Mouse (Mus musculus): ENCODE data around the gene Immp2l. TPM values are rescaled to one million over a fixed set of nuclear protein-coding genes. Genes with fewer than 3 reads are reported as not detected.

Gene Immp2l
- polyA plus RNA-seq, 1 experiment, result 0.62 TPM

DNA sequence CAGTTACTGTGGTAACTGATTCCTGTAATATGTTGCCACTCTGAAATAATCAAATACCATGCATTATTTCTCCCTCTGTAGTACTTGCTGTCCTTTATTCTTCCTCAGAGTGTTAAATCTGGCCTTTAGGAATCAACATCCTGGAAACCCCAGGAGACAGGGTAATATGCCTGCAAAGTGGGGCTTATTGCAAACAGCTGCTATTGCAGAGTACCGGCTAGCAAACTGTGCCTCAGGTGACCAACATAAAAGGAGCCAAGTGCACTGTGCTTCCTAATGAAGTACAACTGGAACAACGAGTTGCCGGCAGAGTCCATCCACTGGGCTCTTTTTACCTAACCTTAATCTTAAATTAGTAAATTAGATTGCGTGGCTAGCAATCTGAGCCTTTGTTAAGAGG is 200.6 kb downstream of the Immp2l start:
- 0 out of 2 replicates have a peak, but pooled peaks cover 6% of the 10 kb centered on the region for H3K9me3 ChIP-seq
- no peaks in the 10 kb centered on the region for H3K4me1 ChIP-seq
- H3K36me3 ChIP-seq (replicated peaks; ENCODE audit: low read length), result no peaks in the 10 kb centered on the region
- H3K4me3 ChIP-seq (replicated peaks), result no peak overlapping the region
- TF ChIP-seq FLI1 (IDR thresholded peaks at IDR 0.05; ENCODE audit: low read length) (no peak), GATA1 (IDR thresholded peaks at IDR 0.05; ENCODE audit: borderline replicate concordance, low read length) (no peak)
- H3K27me3 ChIP-seq (replicated peaks), result no peaks in the 10 kb centered on the region

DNA sequence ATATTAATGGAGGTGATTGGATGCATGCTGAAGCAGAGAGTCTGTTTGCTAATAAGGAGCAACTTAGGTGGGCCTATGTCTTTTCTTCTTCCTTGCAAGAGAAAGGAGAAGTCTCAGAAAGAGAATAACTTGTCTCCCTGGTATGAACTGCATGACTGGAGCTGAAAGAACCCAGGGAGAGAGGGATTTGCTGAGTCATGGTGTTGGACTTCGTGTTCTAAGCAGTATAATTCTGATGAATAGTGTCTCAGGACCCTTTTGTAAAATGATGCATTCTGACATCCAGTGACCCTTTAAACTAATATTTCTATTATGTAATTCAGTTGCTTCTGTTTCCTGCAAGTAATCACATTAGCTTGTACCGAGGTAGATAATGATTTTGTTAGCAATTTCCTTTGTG is 208.1 kb downstream of the Immp2l start:
- Histone ChIP-seq H3K36me3 (replicated peaks; ENCODE audit: low read length) (no peaks in the 10 kb centered on the region), H3K27me3 (replicated peaks) (no peaks in the 10 kb centered on the region), H3K4me3 (replicated peaks) (no peak overlapping the region), H3K9me3 (no peaks in the 10 kb centered on the region), H3K4me1 (no peaks in the 10 kb centered on the region)
- no peak for TF ChIP-seq GATA1 (IDR thresholded peaks at IDR 0.05; ENCODE audit: borderline replicate concordance, low read length)

DNA sequence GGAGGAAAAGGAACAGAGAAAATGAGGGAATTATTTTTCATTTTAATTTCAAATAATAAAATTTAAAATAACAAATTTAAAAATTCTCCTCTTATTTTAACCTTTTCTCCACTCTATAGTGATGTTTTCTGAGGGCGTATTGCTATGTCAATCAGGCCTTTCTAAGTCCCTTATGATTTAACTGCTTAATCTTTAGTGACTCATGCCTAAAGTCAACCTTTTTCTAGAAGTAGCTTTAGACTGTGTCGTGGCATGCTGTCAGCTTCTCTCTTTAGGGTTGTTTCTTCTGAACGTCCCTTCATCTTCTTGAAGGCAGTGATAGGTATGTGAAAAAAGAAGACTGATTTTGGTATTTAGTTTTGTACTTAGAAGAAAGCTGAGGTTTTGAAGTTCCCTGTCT is 214.0 kb downstream of the Immp2l start:
- Histone ChIP-seq H3K4me3 (replicated peaks) (no peak overlapping the region), H3K27me3 (replicated peaks) (no peaks in the 10 kb centered on the region), H3K36me3 (replicated peaks; ENCODE audit: low read length) (no peaks in the 10 kb centered on the region), H3K9me3 (no peaks in the 10 kb centered on the region), H3K4me1 (no peaks in the 10 kb centered on the region)
- TF ChIP-seq GATA1 (IDR thresholded peaks at IDR 0.05; ENCODE audit: borderline replicate concordance, low read length), result no peak
- no peak for TF ChIP-seq FLI1 (IDR thresholded peaks at IDR 0.05; ENCODE audit: low read length)

DNA sequence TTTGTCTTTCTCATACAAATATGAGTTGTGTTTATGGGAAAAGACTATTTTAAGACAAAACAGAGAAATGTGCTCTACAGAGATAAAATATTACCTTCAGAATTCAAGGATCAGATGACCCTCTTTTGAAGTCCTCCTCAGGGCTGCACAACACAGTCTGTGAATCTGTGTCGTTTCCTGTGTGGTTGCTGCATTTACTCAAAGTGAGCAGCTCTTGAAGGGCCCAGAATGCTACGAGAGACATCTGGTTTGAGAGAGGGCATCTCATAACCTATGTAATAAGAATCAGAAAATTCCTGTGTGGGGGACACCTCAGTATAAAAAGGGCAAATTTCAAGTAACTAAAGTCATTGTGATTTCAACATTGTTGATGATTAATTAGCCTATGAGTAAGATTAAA is 217.3 kb downstream of the Immp2l start:
- Histone ChIP-seq H3K36me3 (replicated peaks; ENCODE audit: low read length) (no peaks in the 10 kb centered on the region), H3K9me3 (no peaks in the 10 kb centered on the region), H3K4me1 (no peaks in the 10 kb centered on the region), H3K27me3 (replicated peaks) (no peaks in the 10 kb centered on the region), H3K4me3 (replicated peaks) (no peak overlapping the region)
- no peak for TF ChIP-seq GATA1 (IDR thresholded peaks at IDR 0.05; ENCODE audit: borderline replicate concordance, low read length)
- no peak for TF ChIP-seq FLI1 (IDR thresholded peaks at IDR 0.05; ENCODE audit: low read length)

DNA sequence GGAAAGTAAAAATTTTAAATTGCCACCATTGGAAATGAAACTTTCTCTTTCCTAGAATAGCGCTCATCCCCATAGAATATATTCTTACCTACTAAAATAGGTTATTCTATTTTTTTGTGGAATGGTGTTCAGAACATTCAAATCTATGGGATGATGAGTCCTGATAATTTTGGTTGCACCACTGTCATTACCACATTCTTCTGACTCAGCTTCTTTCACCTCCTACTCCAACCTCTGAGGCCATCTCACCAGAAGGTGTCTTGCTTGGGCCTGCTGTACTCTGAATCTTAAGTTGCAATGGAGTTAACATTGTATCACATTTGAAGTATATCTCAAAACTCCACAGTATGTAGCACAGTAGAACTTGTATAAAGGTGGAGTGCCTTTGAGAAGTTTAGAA is 224.4 kb downstream of the Immp2l start:
- no peak for TF ChIP-seq GATA1 (IDR thresholded peaks at IDR 0.05; ENCODE audit: borderline replicate concordance, low read length)
- TF ChIP-seq FLI1 (IDR thresholded peaks at IDR 0.05; ENCODE audit: low read length), result no peak
- Histone ChIP-seq H3K27me3 (replicated peaks) (no peaks in the 10 kb centered on the region), H3K9me3 (no peaks in the 10 kb centered on the region), H3K4me3 (replicated peaks) (no peak overlapping the region), H3K4me1 (peaks cover 2% of the 10 kb centered on the region; the same call in 1 of the 2 replicates), H3K36me3 (replicated peaks; ENCODE audit: low read length) (no peaks in the 10 kb centered on the region)

DNA sequence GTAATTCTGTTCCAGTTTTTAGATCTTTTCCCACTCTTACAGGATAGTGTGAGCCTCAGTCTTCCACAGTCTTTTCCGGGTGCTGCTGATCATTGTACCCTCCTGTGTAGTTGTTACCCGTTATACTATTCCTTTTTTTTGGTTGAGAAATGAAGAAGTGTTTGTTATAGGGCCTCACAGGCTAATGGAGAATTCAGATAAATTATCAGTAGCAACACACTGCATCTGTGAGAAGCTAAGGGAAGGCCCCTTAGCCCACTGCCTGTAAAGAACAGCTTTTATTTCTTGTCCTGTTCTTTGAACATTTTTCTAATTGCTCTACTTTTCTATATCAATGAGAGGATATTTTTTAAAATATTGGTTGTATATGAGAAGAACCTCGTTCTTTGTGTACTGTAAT is 226.2 kb downstream of the Immp2l start:
- no peak for TF ChIP-seq GATA1 (IDR thresholded peaks at IDR 0.05; ENCODE audit: borderline replicate concordance, low read length)
- no peak for TF ChIP-seq FLI1 (IDR thresholded peaks at IDR 0.05; ENCODE audit: low read length)
- H3K36me3 ChIP-seq (replicated peaks; ENCODE audit: low read length), result no peaks in the 10 kb centered on the region
- H3K4me1 ChIP-seq, result peaks cover 2% of the 10 kb centered on the region; the same call in 1 of the 2 replicates
- no peaks in the 10 kb centered on the region for H3K9me3 ChIP-seq
- no peaks in the 10 kb centered on the region for H3K27me3 ChIP-seq (replicated peaks)
- H3K4me3 ChIP-seq (replicated peaks), result no peak overlapping the region

DNA sequence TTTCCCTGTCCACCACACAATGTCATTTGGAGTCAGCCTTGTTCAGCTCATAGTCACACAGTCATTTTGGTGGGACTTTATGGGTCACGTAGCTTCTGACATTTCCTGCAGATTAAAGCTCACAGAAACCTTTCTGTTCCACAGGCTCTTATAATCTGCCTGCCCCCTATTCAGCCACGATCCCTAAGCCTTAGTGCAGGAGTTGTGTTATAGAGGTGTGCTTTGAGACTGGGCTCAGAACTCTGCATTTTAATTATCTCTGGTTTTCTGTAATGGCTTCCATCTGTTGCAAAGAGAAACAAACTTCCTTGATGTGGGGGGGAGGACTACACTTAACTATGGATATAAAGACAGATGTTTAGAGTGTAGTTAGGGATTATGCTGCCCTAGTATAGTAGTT is 234.0 kb downstream of the Immp2l start:
- Histone ChIP-seq H3K27me3 (replicated peaks) (no peaks in the 10 kb centered on the region), H3K36me3 (replicated peaks; ENCODE audit: low read length) (no peaks in the 10 kb centered on the region), H3K4me3 (replicated peaks) (no peak overlapping the region), H3K4me1 (no peaks in the 10 kb centered on the region), H3K9me3 (no peaks in the 10 kb centered on the region)
- TF ChIP-seq FLI1 (IDR thresholded peaks at IDR 0.05; ENCODE audit: low read length) (no peak), GATA1 (IDR thresholded peaks at IDR 0.05; ENCODE audit: borderline replicate concordance, low read length) (no peak)

DNA sequence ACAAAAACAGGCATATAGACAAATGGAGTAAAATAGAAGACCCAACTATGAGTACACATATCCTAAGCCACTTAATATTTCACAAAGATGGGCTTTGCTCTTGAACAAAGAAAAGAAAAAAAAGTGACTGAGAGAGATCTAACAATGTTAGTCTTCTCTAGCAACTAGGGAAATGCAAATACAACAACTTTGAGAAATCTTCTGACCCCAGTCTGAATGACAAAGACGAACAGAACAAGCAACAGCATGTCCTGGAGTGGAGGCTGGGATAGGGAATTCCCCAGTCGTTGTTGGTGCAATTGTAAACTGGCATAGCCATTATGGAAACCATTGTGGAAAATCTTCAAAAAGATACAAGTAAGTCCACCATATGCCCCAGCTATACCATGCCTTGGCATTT is 235.7 kb downstream of the Immp2l start:
- Histone ChIP-seq H3K4me1 (no peaks in the 10 kb centered on the region), H3K27me3 (replicated peaks) (no peaks in the 10 kb centered on the region), H3K9me3 (no peaks in the 10 kb centered on the region), H3K4me3 (replicated peaks) (no peak overlapping the region), H3K36me3 (replicated peaks; ENCODE audit: low read length) (no peaks in the 10 kb centered on the region)
- TF ChIP-seq GATA1 (IDR thresholded peaks at IDR 0.05; ENCODE audit: borderline replicate concordance, low read length) (no peak), FLI1 (IDR thresholded peaks at IDR 0.05; ENCODE audit: low read length) (no peak)

DNA sequence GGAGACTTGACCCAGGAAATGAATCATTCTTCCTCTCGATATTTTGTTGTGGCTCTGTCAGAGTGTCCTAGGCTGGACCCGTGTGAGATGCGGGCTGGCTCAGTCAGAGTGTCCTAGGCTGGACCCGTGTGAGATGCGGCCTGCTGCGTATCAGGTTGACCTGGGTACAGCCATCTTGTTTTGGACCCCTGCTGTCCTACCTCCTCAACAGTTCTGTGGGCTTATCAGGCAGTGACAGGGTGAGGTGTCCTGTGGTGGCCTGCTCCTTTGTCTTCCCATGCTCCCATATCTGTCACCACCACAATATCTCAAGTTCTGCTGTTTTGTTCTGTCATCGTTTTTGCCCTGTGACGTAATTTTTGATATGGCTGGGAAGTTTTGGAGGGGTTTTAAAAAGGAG is 250.2 kb downstream of the Immp2l start:
- no peak for TF ChIP-seq GATA1 (IDR thresholded peaks at IDR 0.05; ENCODE audit: borderline replicate concordance, low read length)
- no peak for TF ChIP-seq FLI1 (IDR thresholded peaks at IDR 0.05; ENCODE audit: low read length)
- H3K27me3 ChIP-seq (replicated peaks), result no peaks in the 10 kb centered on the region
- H3K36me3 ChIP-seq (replicated peaks; ENCODE audit: low read length), result no peaks in the 10 kb centered on the region
- H3K9me3 ChIP-seq, result peaks cover 10% of the 10 kb centered on the region; the same call in 1 of the 2 replicates
- H3K4me1 ChIP-seq, result peaks cover 7% of the 10 kb centered on the region
- H3K4me3 ChIP-seq (replicated peaks), result peak overlapping the region; percentile 50

DNA sequence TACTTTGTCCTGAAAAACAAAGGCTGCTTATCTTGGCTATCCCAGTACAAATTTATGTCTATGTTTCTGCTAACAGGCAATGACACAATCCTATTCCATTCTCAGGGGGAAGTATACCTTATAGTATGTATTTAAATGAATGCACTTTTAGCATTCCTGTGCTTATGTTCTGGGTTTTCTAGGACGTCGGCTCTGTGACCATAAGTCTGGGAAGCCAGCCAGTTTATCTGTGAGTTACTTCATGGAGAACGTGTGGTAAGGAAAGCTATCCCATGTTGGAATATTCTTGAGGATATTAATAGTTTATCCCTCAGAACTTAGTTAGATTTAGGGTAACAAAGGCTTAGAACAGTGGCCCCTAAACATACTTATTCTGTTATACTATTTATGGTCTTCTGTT is 251.5 kb downstream of the Immp2l start:
- Histone ChIP-seq H3K4me3 (replicated peaks) (no peak overlapping the region), H3K27me3 (replicated peaks) (no peaks in the 10 kb centered on the region), H3K9me3 (peaks cover 10% of the 10 kb centered on the region; the same call in 1 of the 2 replicates), H3K36me3 (replicated peaks; ENCODE audit: low read length) (no peaks in the 10 kb centered on the region), H3K4me1 (peaks cover 7% of the 10 kb centered on the region)
- TF ChIP-seq FLI1 (IDR thresholded peaks at IDR 0.05; ENCODE audit: low read length), result no peak
- no peak for TF ChIP-seq GATA1 (IDR thresholded peaks at IDR 0.05; ENCODE audit: borderline replicate concordance, low read length)

DNA sequence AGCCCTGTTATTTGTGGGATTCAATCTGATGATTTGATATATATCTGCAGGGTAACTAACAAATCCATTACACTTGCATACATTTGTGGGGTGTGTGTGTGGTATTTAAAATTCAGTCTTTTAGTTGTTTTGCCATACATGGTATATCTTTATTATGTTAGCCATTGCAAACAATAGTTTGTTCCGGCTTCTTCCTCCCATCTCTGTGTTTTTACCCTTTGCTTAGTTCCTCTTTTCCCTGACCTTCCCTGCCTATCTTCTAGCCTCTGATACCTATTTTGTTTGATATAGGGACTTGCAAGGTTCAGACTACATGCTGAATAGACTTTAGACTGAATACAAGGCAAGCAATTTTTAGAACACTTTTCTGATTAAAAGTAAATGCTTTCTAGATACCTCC is 254.0 kb downstream of the Immp2l start:
- TF ChIP-seq FLI1 (IDR thresholded peaks at IDR 0.05; ENCODE audit: low read length) (no peak), GATA1 (IDR thresholded peaks at IDR 0.05; ENCODE audit: borderline replicate concordance, low read length) (no peak)
- no peaks in the 10 kb centered on the region for H3K36me3 ChIP-seq (replicated peaks; ENCODE audit: low read length)
- H3K4me3 ChIP-seq (replicated peaks), result no peak overlapping the region
- H3K9me3 ChIP-seq, result peaks cover 10% of the 10 kb centered on the region; the same call in 1 of the 2 replicates
- H3K27me3 ChIP-seq (replicated peaks), result no peaks in the 10 kb centered on the region
- H3K4me1 ChIP-seq, result peaks cover 7% of the 10 kb centered on the region
